Mouse (Mus musculus) CH12.LX (cell line): ENCODE measurements around the gene Tas2r135. TPM values are rescaled to one million over a fixed set of nuclear protein-coding genes. Genes with fewer than 3 reads are reported as not detected.

ENCODE experiments used
- DNase-seq: peaks from one replicate; pipeline ENCODE4 v3.0.0-alpha.2; 2013; ENCODE audit errors: extremely low read depth
- H3K27ac ChIP-seq: 2 replicates; pipeline ENCODE4 v1.5.1; 2012; ENCODE audit warnings: low read depth, mild to moderate bottlenecking, control low read depth, moderate library complexity; ENCODE audit not compliant: insufficient read depth
- H3K27me3 ChIP-seq: replicated peaks from 2 replicates; pipeline ENCODE3; 2012; ENCODE audit warnings: inconsistent platforms
- H3K36me3 ChIP-seq, 2 experiments: replicated peaks in 1 of 2; 2 replicates each; pipeline versions ENCODE3 to v1.6.1; 2012; ENCODE audit warnings: inconsistent platforms in 1 of 2, low read length in 1 of 2, mild to moderate bottlenecking in 1 of 2, mixed read lengths in 1 of 2, moderate library complexity in 1 of 2; ENCODE audit not compliant: control insufficient read depth in 1 of 2, insufficient read depth in 1 of 2
- H3K4me1 ChIP-seq, 2 experiments: 2 replicates each; pipeline ENCODE4 v1.6.1; 2012; ENCODE audit warnings: inconsistent platforms in 1 of 2, moderate library complexity in 1 of 2; ENCODE audit not compliant: insufficient read depth in 2 of 2, control insufficient read depth in 1 of 2
- H3K4me2 ChIP-seq: 2 replicates; pipeline ENCODE4 v1.6.1; 2012; ENCODE audit warnings: low read depth, mild to moderate bottlenecking, control low read depth; ENCODE audit not compliant: poor library complexity, insufficient read depth, severe bottlenecking
- H3K4me3 ChIP-seq, 3 experiments: fragments of 150-350 bp in 1 of 3; sonication (generic) in 1 of 3; replicated peaks in 1 of 3; 2 replicates each; pipeline versions ENCODE3 to v1.5.1; 2011 to 2012; ENCODE audit warnings: low read depth in 2 of 3, low read length in 2 of 3, mild to moderate bottlenecking in 2 of 3, moderate library complexity in 2 of 3, control low read depth in 1 of 3, improper control_type of control experiment in 1 of 3, inconsistent platforms in 1 of 3, mixed read lengths in 1 of 3; ENCODE audit not compliant: poor library complexity in 1 of 3
- H3K79me2 ChIP-seq: replicated peaks from 2 replicates; pipeline ENCODE4 v1.6.1; 2012; ENCODE audit warnings: mild to moderate bottlenecking, moderate library complexity; ENCODE audit not compliant: control insufficient read depth, poor library complexity, insufficient read depth, severe bottlenecking; ENCODE audit errors: extremely low read depth
- H3K9ac ChIP-seq: 2 replicates; pipeline ENCODE4 v1.6.1; 2012; ENCODE audit warnings: low read depth, mild to moderate bottlenecking, control low read depth, moderate library complexity; ENCODE audit not compliant: insufficient read depth
- H3K9me3 ChIP-seq: replicated peaks from 2 replicates; pipeline ENCODE3; 2012; ENCODE audit warnings: low read length, inconsistent platforms, mixed read lengths
- BHLHE40 ChIP-seq: IDR thresholded peaks from 2 replicates; pipeline ENCODE4 v1.6.1; 2011; ENCODE audit warnings: mild to moderate bottlenecking, low read depth, low read length, improper control_type of control experiment
- CHD1 ChIP-seq: IDR thresholded peaks from 2 replicates; pipeline ENCODE4 v1.6.1; 2012; ENCODE audit warnings: low read depth, low read length, improper control_type of control experiment, inconsistent platforms
- CHD2 ChIP-seq: IDR thresholded peaks from 2 replicates; pipeline ENCODE4 v1.6.1; 2011; ENCODE audit warnings: low read length, improper control_type of control experiment
- CTCF ChIP-seq, 2 experiments: IDR thresholded peaks in 1 of 2; conservative IDR thresholded peaks in 1 of 2; 2 replicates each; pipeline ENCODE4 v1.5.1; 2011 to 2012; ENCODE audit warnings: low read depth in 2 of 2, low read length in 2 of 2, improper control_type of control experiment in 1 of 2, inconsistent platforms in 1 of 2, mild to moderate bottlenecking in 1 of 2, moderate library complexity in 1 of 2
- E2F4 ChIP-seq: IDR thresholded peaks from 2 replicates; pipeline ENCODE4 v1.6.1; 2011; ENCODE audit warnings: low read depth, low read length, improper control_type of control experiment; ENCODE audit not compliant: insufficient replicate concordance
- EP300 ChIP-seq: IDR thresholded peaks from 2 replicates; pipeline ENCODE4 v1.6.1; 2011; ENCODE audit warnings: low read length, improper control_type of control experiment
- ETS1 ChIP-seq: conservative IDR thresholded peaks from 2 replicates; pipeline ENCODE4 v1.6.1; 2012; ENCODE audit warnings: low read depth, mild to moderate bottlenecking, inconsistent platforms, low read length, improper control_type of control experiment, moderate library complexity
- GABPA ChIP-seq: IDR thresholded peaks from 2 replicates; pipeline ENCODE4 v1.6.1; 2012; ENCODE audit warnings: low read depth, low read length, improper control_type of control experiment, inconsistent platforms; ENCODE audit not compliant: insufficient replicate concordance
- HCFC1 ChIP-seq: IDR thresholded peaks from 2 replicates; pipeline ENCODE4 v1.6.1; 2012; ENCODE audit warnings: low read depth, mild to moderate bottlenecking, inconsistent platforms, low read length, improper control_type of control experiment
- IRF4 ChIP-seq: IDR thresholded peaks from 2 replicates; pipeline ENCODE4 v1.6.1; 2014; ENCODE audit warnings: low read depth, mild to moderate bottlenecking, inconsistent platforms, low read length, improper control_type of control experiment
- JUND ChIP-seq: conservative IDR thresholded peaks from 2 replicates; pipeline ENCODE4 v1.6.1; 2011; ENCODE audit warnings: low read depth, low read length, improper control_type of control experiment
- MAX ChIP-seq: IDR thresholded peaks from 2 replicates; pipeline ENCODE4 v1.6.1; 2011; ENCODE audit warnings: low read length, improper control_type of control experiment
- MEF2A ChIP-seq: IDR thresholded peaks from 2 replicates; pipeline ENCODE4 v1.6.1; 2014; ENCODE audit warnings: low read depth, mild to moderate bottlenecking, inconsistent platforms, low read length, improper control_type of control experiment, borderline replicate concordance
- MXI1 ChIP-seq: IDR thresholded peaks from 2 replicates; pipeline ENCODE4 v1.6.1; 2011; ENCODE audit warnings: mild to moderate bottlenecking, low read depth, low read length, improper control_type of control experiment
- MYC ChIP-seq: IDR thresholded peaks from 2 replicates; pipeline ENCODE4 v1.6.1; 2011; ENCODE audit warnings: low read depth, mild to moderate bottlenecking, improper control_type of control experiment, low read length
- PAX5 ChIP-seq: IDR thresholded peaks from 2 replicates; pipeline ENCODE4 v1.6.1; 2012; ENCODE audit warnings: low read length, inconsistent platforms, mixed read lengths
- POLR2AphosphoS2 ChIP-seq: IDR thresholded peaks from 2 replicates; pipeline ENCODE4 v1.6.1; 2011; ENCODE audit warnings: low read depth, low read length, improper control_type of control experiment
- RAD21 ChIP-seq: IDR thresholded peaks from 2 replicates; pipeline ENCODE4 v1.6.1; 2011; ENCODE audit warnings: low read depth, mild to moderate bottlenecking, low read length, improper control_type of control experiment, moderate library complexity
- RCOR1 ChIP-seq: conservative IDR thresholded peaks from 2 replicates; pipeline ENCODE4 v1.6.1; 2012; ENCODE audit warnings: low read depth, mild to moderate bottlenecking, inconsistent platforms, low read length, improper control_type of control experiment
- SIN3A ChIP-seq: IDR thresholded peaks from 2 replicates; pipeline ENCODE4 v1.6.1; 2012; ENCODE audit warnings: low read length, improper control_type of control experiment, inconsistent platforms
- SMC3 ChIP-seq: IDR thresholded peaks from 2 replicates; pipeline ENCODE4 v1.6.1; 2011; ENCODE audit warnings: low read depth, low read length, improper control_type of control experiment
- TBP ChIP-seq: conservative IDR thresholded peaks from 2 replicates; pipeline ENCODE4 v1.6.1; 2011; ENCODE audit warnings: low read depth, low read length, improper control_type of control experiment
- TCF12 ChIP-seq: IDR thresholded peaks from 2 replicates; pipeline ENCODE4 v1.6.1; 2014; ENCODE audit warnings: low read depth, mild to moderate bottlenecking, inconsistent platforms, low read length, improper control_type of control experiment
- UBTF ChIP-seq: IDR thresholded peaks from 2 replicates; pipeline ENCODE4 v1.6.1; 2012; ENCODE audit warnings: low read depth, mild to moderate bottlenecking, inconsistent platforms, low read length, improper control_type of control experiment, moderate library complexity
- USF1 ChIP-seq: IDR thresholded peaks from 2 replicates; pipeline ENCODE4 v1.6.1; 2014; ENCODE audit warnings: low read depth, mild to moderate bottlenecking, inconsistent platforms, low read length, improper control_type of control experiment
- USF2 ChIP-seq: conservative IDR thresholded peaks from 2 replicates; pipeline ENCODE4 v1.6.1; 2011; ENCODE audit warnings: low read depth, low read length, improper control_type of control experiment
- ZC3H11A ChIP-seq: IDR thresholded peaks from 2 replicates; pipeline ENCODE4 v1.6.1; 2012; ENCODE audit warnings: low read depth, mild to moderate bottlenecking, inconsistent platforms, low read length, improper control_type of control experiment
- ZKSCAN1 ChIP-seq: IDR thresholded peaks from 2 replicates; pipeline ENCODE4 v1.6.1; 2012; ENCODE audit warnings: low read depth, inconsistent platforms, low read length, improper control_type of control experiment, borderline replicate concordance
- ZNF384 ChIP-seq: IDR thresholded peaks from 2 replicates; pipeline ENCODE4 v1.6.1; 2012; ENCODE audit warnings: low read depth, low read length, improper control_type of control experiment, inconsistent platforms
- dilution Hi-C: fragments of 300-500 bp; cut with MboI; formaldehyde crosslinking; loops from 2 replicates; pipeline ENCODE4 v1.14.3; 2020; ENCODE audit warnings: low sequenced_read_pairs; ENCODE audit not compliant: extremely low pct_unique_long_range_greater_than_20kb, extremely low pct_ligation_motif_present
- in situ Hi-C: fragments of 300-500 bp; cut with MboI; formaldehyde crosslinking; loops from 3 replicates; pipeline ENCODE4 v1.14.3; 2019; ENCODE audit warnings: low sequenced_read_pairs, low pct_ligation_motif_present, low pct_unique_long_range_greater_than_20kb, mixed read lengths
- polyA plus RNA-seq: library from polyadenylated mRNA; unstranded; fragments of >175 nt; gene quantifications from 2 replicates; pipeline ENCODE4 v1.2.1, GENCODE M21; 2012; ENCODE audit warnings: low read depth; ENCODE audit not compliant: insufficient read length
- total RNA-seq, 2 experiments: library from RNA; depleted of rRNA; stranded (reverse); fragments of 300-350 nt in 1 of 2; fragments of >200 nt in 1 of 2; gene quantifications; 2 replicates each; pipeline ENCODE4 v1.2.3; 2012 to 2014

The Tas2r135 gene
- total and polyA plus RNA-seq, 3 experiments = not detected

DNA sequence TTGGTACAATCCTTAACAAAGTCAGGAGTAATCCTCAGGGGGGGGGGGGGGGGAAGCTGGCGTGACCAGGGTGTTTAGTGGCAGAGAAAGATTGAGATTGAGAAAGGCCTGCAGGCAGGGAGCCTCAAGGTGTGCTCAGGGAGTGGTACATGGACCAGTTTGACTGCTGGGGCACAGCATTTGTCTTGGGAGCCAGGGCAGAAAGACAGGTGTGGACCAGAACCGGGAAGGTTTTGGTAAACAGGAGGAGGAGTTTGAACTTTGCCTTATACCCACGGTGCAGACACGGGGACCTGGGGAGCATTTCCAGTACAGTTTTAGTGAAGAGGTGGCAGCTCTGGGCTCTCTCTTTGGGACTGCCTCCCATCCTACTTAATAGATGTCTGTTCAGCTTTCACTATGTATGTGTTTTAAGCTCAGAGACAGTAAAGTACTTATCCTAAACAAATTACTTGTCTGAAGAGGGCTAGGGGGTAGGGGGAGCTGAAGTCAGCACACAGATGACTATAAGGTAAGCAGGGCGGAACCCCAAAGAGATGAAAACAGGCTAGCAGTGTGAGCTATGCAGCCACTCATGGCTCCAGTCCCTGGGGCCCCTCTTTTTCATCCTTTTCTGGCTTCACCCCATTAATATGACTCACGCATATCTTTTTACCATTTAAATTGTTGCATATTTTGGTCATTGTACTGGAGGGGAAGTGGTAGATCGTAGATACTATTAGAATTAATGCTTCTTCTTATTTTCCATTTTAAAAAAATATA lies 31.4 kb upstream of the Tas2r135 start:
- Histone ChIP-seq H3K79me2 (no peaks in the 10 kb centered on the region), H3K4me1 (peaks cover 0 to 17% of the 10 kb centered on the region in 2 experiments; a peak in 2 of 4 replicates), H3K27ac (no peak overlapping the region), H3K4me3 (no peak overlapping the region)
- DNase-seq = no peak
- in situ Hi-C loops = no loop called here
- no peak for TF ChIP-seq MAX
- TF ChIP-seq HCFC1 = no peak
- TF ChIP-seq ZC3H11A = no peak
- TF ChIP-seq E2F4 = no peak
- no peak for TF ChIP-seq TCF12
- TF ChIP-seq CHD1 = no peak
- TF ChIP-seq GABPA = no peak
- TF ChIP-seq ETS1 = no peak
- TF ChIP-seq RAD21 = no peak
- no peak for TF ChIP-seq ZNF384
- no peak for TF ChIP-seq USF2
- TF ChIP-seq POLR2AphosphoS2 = no peak
- no peak for TF ChIP-seq BHLHE40
- TF ChIP-seq IRF4 = no peak
- TF ChIP-seq CTCF (conservative IDR thresholded peaks at IDR 0.05 in 1 of 2, IDR thresholded peaks at IDR 0.05 in 1 of 2; ENCODE audit: low read depth in 2 of 2, low read length in 2 of 2) = no peak
- TF ChIP-seq CHD2 = no peak
- no peak for TF ChIP-seq TBP
- TF ChIP-seq, all 38 proteins: peak for 0
- dilution Hi-C loops = no loop called here
- Histone ChIP-seq H3K36me3 (no peaks in the 10 kb centered on the region), H3K4me2 (peak overlapping the region; percentile 85), H3K9ac (no peak overlapping the region), H3K27me3 (no peaks in the 10 kb centered on the region), H3K9me3 (no peaks in the 10 kb centered on the region)

DNA sequence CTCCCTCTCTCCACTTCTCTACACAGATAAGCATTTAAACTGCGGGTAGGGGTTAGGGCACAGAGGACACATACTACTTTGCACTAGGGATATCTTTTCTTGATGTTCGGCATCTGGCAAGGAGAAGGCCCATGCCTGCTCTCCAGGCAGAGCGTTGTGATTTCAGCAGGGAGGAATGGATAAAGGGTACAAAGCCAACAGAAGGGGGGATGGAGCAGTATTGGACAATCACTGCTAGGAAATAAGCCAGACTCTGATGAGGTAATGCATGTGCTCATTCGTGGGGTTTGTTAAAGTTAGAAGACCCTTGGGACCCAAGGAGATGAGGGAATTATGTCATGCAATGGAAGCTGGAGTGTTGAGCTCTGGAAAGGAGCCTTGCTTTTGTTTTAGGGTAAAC lies 30.5 kb upstream of the Tas2r135 start:
- Histone ChIP-seq H3K9ac (no peak overlapping the region), H3K4me1 (peaks cover 0 to 17% of the 10 kb centered on the region in 2 experiments; a peak in 2 of 4 replicates), H3K27me3 (no peaks in the 10 kb centered on the region), H3K79me2 (no peaks in the 10 kb centered on the region), H3K36me3 (no peaks in the 10 kb centered on the region), H3K9me3 (no peaks in the 10 kb centered on the region), H3K27ac (no peak overlapping the region), H3K4me2 (no peak overlapping the region), H3K4me3 (no peak overlapping the region)
- no peak for DNase-seq
- TF ChIP-seq TBP = no peak
- no peak for TF ChIP-seq E2F4
- TF ChIP-seq JUND = no peak
- no peak for TF ChIP-seq USF1
- TF ChIP-seq MXI1 = no peak
- no peak for TF ChIP-seq SMC3
- no peak for TF ChIP-seq ZC3H11A
- no peak for TF ChIP-seq MEF2A
- no peak for TF ChIP-seq PAX5
- no peak for TF ChIP-seq USF2
- no peak for TF ChIP-seq RCOR1
- no peak for TF ChIP-seq UBTF
- TF ChIP-seq MYC = no peak
- no peak for TF ChIP-seq EP300
- TF ChIP-seq SIN3A = no peak
- TF ChIP-seq BHLHE40 = no peak
- no peak for TF ChIP-seq ZKSCAN1
- dilution Hi-C loops = no loop called here
- in situ Hi-C loops = no loop called here
